Mouse (Mus musculus) right cerebral cortex, postnatal 14 days (tissue): ENCODE measurements around the gene Adamts1.

Experiments used
- DNase-seq: peaks from one replicate; pipeline ENCODE4 v3.0.0; 2022

Adamts1 gene

DNA sequence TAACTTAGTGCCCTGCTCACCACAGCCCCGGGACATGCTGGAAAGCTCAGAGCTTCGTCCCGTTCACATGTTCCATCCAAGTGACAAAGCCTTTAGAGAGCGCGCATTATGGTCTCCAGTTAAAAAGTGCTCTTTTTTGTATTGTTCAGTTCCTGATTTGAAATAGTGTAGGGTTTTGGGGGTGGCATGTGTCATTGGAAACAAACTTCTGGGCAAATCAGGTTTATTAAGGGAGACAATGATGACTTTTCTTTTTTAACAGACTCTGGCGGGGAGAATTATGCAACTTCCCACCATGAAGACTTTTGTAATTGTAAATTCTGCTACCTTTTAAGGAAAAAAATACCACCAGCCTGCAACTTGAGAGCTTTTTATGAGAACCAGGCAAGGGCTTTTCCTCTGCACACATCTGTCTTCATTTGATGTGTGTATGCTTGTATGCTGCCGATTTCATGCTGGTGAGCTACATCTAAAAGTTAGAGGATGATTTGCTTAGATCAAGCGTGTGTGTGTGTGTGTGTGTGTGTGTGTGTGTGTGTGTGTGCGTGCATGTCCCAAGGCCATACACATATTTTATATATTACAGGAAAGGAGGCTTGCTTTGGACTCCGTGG lies 40.8 kb downstream of the Adamts1 start:
- no peak for DNase-seq

DNA sequence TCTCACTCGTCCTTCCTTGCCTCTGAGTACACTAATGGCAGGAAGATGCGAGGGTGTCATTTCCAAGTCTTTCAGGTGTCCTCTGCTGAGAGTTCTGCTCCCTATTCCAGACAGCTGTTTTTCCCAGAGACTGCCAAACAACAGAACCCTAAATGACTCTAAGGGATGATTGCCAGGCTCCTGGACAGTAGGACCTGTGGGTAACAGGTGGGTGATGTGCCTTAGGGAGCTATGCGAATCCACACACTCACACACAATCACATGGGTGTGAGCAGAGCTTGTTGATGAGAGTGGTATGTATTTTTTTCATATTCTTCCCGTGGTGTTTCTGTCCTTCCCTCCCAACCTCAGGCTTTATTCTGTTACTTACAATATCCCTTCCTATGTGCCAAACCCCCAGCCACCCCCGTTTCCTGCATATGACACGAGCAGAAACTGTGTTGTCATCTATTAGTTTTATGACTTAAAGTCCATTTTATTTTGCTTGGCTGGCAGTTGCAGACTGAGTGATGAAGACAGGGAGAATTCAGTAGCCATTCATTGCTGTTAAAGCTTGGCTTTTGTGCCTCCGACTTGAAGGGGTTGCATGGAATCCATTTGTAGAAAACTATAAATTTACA lies 41.8 kb downstream of the Adamts1 start:
- no peak for DNase-seq

- peak; percentile 19 for DNase-seq
These were observed 46.7 kb downstream of the Adamts1 start for GRCm38 (mm10) chr16:85756101-85756819.

GRCm38 (mm10) chr16:85749335-85749734 lies 53.6 kb downstream of the Adamts1 start:
- DNase-seq = no peak

DNA sequence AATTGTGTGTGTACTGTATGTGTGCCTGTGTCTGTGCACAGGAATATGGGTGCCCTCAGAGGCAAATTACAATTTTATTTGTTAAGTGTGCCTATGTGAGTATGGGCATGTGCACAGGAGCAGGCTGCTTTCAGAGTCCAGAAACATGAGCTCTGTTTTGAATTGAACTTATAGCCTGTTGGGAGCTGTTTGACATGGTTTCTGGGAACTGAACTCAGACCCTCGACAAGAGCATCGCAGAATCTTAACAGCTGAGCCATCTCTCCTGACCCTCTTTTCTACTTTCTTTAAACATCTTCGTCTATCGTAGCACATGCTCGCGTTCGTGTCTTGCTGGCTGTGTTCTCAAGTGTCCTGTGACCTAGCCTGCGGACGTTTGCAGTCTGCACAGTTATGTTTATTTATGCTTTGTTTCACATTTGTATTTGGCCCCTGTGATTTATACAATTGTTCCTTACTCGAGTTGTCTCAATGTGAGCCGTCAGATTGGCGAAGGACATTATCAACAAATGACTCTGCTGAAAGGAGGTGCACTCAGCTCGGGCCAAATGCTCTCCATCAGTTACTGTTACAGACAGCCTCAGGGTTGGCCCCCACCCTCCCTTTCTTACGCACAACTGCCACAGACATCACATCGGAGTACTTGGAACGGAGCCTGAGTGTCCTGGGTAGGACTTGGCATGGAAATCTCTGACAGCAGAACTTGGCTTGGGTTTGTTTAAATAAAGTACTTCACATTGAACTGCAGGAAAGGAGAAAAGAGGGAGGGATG lies 55.1 kb downstream of the Adamts1 start:
- no peak for DNase-seq

- DNase-seq = no peak
These were observed 56.5 kb downstream of the Adamts1 start for GRCm38 (mm10) chr16:85746386-85746785.
